Mouse (Mus musculus): ENCODE results near the gene Rnaseh2a.

DNA sequence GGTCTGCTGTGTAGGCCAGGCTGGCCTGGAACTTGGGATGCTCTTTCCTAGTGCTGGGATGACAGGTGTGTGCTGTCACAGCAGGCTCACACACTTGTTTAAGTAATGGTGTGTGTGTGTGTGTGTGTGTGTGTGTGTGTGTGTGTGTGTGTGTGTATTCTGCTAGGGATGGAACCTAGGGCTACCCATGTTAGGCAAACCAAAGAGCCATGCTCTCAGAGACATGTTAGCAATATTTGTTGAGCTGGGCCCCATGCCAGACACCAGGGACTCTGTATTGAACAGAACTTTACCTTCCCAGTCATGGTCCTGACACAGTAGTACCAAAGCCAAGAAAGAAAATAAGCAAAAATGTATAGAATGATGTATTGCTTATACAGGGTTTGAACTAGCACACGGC, 42.1 kb downstream of the Rnaseh2a start:
- TF ChIP-seq POLR2A (IDR thresholded peaks at IDR 0.05; ENCODE audit: insufficient read depth, low read depth, low read length) (no peak), CTCF (IDR thresholded peaks at IDR 0.05; ENCODE audit: insufficient read depth, low read depth, low read length) (no peak)
